Mouse (Mus musculus) kidney, adult 2 months (tissue): ENCODE data around the gene Plxnb2. TPM values are rescaled to one million over a fixed set of nuclear protein-coding genes. Genes with fewer than 3 reads are reported as not detected.

Experiments used
- DNase-seq: peaks from one replicate; pipeline ENCODE4 v3.0.0; 2021
- H3K27ac ChIP-seq: fragments of 200-500 bp; 2 replicates; pipeline ENCODE4 v1.5.1; 2012; ENCODE audit warnings: low read depth, low read length, control low read depth, inconsistent platforms; ENCODE audit not compliant: insufficient read depth
- H3K27me3 ChIP-seq: fragments of 200-500 bp; replicated peaks from 2 replicates; pipeline ENCODE4 v1.6.1; 2012; ENCODE audit warnings: mild to moderate bottlenecking, moderate library complexity, low read length, inconsistent platforms; ENCODE audit not compliant: control insufficient read depth, insufficient read depth
- H3K36me3 ChIP-seq: fragments of 200-500 bp; 2 replicates; pipeline ENCODE4 v1.6.1; 2012; ENCODE audit warnings: mild to moderate bottlenecking, moderate library complexity, low read length, inconsistent platforms; ENCODE audit not compliant: control insufficient read depth, insufficient read depth
- H3K4me1 ChIP-seq: fragments of 200-500 bp; 2 replicates; pipeline ENCODE4 v1.6.1; 2011; ENCODE audit warnings: low read length; ENCODE audit not compliant: control insufficient read depth, insufficient read depth
- H3K4me3 ChIP-seq: fragments of 200-500 bp; 2 replicates; pipeline ENCODE4 v1.5.1; 2011; ENCODE audit warnings: mild to moderate bottlenecking, low read depth, low read length, control low read depth; ENCODE audit not compliant: insufficient read depth
- CTCF ChIP-seq: fragments of 200-500 bp; conservative IDR thresholded peaks from 2 replicates; pipeline ENCODE4 v1.5.1; 2011; ENCODE audit warnings: low read depth, mild to moderate bottlenecking, control low read depth, low read length, moderate library complexity, mixed read lengths; ENCODE audit not compliant: insufficient read depth, insufficient read length
- POLR2A ChIP-seq: fragments of 200-500 bp; IDR thresholded peaks from one replicate; pipeline ENCODE4 v1.6.1; 2011; ENCODE audit warnings: low read depth, low read length, control low read depth
- WGBS: fragments of 180-500 bp; shearing (Covaris S2); methylation state at CpG from one replicate; pipeline ENCODE4 v1.1.7; 2018; 5-methylcytosine and 5-hydroxymethylcytosine counted together
- polyA plus RNA-seq: library from polyadenylated mRNA; depleted of rRNA; stranded (reverse); fragments of >200 nt; gene quantifications from 2 replicates; pipeline ENCODE4 v1.2.3, GENCODE M21; 2012

The Plxnb2 gene
- polyA plus RNA-seq, 1 experiment = 288 TPM

- Histone ChIP-seq H3K27me3 (no peaks in the 10 kb centered on the region), H3K36me3 (no peaks in the 10 kb centered on the region; the same call in 1 of the 2 replicates), H3K4me3 (peak overlapping the region; percentile 61), H3K4me1 (peaks cover 70% of the 10 kb centered on the region), H3K27ac (peak overlapping the region; percentile 88)
- WGBS = under 1% methylated on average over 65 of the region's 65 CpGs
- TF ChIP-seq POLR2A (no peak), CTCF (no peak)
- peak; percentile 88 for DNase-seq
These were observed 7.3 kb downstream of the Plxnb2 start for GRCm38 (mm10) chr15:89173024-89173905.

DNA sequence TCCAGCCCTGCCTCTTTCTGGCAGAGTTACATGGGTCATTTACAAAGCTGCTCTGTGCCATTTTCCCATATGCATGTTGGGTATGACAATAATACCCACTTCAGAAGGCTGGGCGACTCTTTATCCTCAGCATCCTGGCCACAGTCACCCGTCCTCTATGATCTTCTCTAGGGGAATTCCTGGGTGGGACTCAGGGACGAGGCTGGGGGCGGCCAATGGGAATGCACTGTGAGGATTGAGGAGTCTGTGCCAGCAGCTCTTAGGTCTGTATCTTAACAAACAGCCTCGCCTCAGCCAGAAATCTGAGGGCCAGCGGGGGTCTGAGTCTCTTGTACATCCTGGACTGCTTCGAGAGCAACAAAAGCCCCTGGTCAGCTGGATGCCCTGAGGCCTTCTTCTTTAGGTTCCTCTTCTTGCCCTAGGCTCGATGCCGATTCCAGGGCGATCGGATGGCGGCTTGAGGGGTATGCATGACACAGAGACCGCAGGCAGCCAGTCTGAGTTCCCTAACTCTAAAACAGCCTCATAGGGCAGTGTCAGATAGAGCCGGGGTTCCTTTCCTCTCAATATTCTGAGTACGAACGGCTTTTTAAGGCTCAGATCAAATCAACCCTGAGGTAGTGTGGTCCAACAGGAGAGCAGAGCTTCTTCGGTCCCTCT, 8.2 kb downstream of the Plxnb2 start:
- H3K4me3 ChIP-seq = peak overlapping the region; percentile 61
- H3K4me1 ChIP-seq = peaks cover 61% of the 10 kb centered on the region
- H3K36me3 ChIP-seq = no peaks in the 10 kb centered on the region; the same call in 1 of the 2 replicates
- WGBS = 47% methylated on average over 17 of the region's 17 CpGs
- TF ChIP-seq POLR2A (no peak), CTCF (no peak)
- DNase-seq = no peak
- H3K27me3 ChIP-seq = no peaks in the 10 kb centered on the region
- peak overlapping the region; percentile 88 for H3K27ac ChIP-seq

DNA sequence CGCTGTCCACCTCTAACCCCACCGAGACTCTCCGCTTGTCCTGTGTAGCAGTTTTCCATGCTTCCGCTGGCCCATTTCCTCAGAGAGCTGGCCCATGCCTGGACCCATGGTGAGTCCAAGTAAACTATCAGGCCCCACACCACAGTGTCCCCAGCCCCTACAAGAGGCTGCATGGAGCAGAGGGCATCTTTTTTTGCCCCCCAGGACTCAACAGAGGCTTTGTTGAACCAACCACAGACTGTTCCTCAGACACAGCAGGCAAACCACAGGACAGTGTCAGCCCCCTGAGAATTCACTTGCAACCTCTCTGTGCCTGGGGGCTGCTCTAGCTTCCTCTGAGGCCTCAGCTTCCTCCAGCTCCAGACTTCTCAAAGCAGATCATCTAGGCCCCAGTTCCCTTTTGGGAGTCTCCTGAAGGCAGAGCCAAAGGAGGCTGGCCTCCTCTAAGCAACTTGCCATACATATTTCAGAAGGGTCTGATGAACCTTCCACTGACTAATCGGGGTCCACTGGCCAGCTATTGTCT, 9.0 kb downstream of the Plxnb2 start:
- 79% methylated on average over 5 of the region's 5 CpGs for WGBS
- H3K4me3 ChIP-seq = no peak overlapping the region
- DNase-seq = no peak
- no peak for TF ChIP-seq POLR2A
- TF ChIP-seq CTCF = no peak
- peaks cover 2% of the 10 kb centered on the region; the same call in 1 of the 2 replicates for H3K36me3 ChIP-seq
- 0 out of 2 replicates have a peak overlapping the region, but pooled peaks have one; percentile 7 for H3K27ac ChIP-seq
- peaks cover 53% of the 10 kb centered on the region for H3K4me1 ChIP-seq
- no peaks in the 10 kb centered on the region for H3K27me3 ChIP-seq

DNA sequence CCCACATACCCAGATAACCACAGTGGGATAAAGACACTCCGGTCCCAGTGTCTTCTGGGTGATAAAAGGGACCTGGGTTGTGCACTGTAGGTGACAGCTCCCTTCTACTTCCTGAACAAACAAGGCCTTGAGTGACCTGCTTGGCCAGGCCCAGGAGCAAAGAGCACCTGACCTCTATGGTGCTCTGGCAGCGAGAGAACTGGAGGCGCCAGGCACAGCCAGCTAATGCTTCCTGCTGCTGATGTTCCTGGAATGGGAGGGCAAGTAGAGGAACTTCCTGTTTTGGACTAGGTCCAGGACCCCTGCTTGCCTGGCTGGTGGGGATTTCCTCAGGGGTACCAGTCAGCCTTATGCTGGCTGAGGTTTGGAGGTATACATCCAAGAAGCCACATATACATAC, 10.5 kb downstream of the Plxnb2 start:
- peak; percentile 93 for DNase-seq
- Histone ChIP-seq H3K27ac (peak overlapping the region; percentile 81), H3K27me3 (no peaks in the 10 kb centered on the region), H3K4me1 (peaks cover 39% of the 10 kb centered on the region), H3K36me3 (peaks cover 8% of the 10 kb centered on the region), H3K4me3 (no peak overlapping the region)
- TF ChIP-seq CTCF = no peak
- TF ChIP-seq POLR2A = no peak
- 10% methylated on average over 3 of the region's 3 CpGs for WGBS

DNA sequence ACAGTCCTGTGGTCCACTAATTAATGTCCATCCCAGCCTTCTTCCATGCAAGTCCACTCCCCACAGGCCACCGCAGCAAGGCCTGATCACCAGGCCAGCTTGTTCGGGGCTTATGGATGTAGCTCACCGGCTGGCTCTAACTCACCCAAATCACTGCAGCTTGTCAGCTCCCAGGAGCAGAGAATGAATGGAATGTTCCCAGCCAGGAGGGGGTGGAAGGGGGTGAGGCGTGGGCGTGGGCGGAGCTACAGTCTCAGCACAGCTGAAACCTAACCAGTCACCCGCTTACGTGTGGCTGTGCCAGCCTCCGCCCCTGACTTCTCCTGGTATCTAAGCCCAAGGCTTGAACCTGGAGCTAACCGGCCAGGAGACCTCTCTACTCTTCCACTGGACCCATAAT, 11.2 kb downstream of the Plxnb2 start:
- Histone ChIP-seq H3K36me3 (peaks cover 8% of the 10 kb centered on the region), H3K27ac (peak overlapping the region; percentile 81), H3K4me1 (peaks cover 33% of the 10 kb centered on the region), H3K4me3 (no peak overlapping the region), H3K27me3 (no peaks in the 10 kb centered on the region)
- WGBS = 2% methylated on average over 10 of the region's 10 CpGs
- no peak for TF ChIP-seq CTCF
- peak; percentile 33 for TF ChIP-seq POLR2A
- peak; percentile 97 for DNase-seq

DNA sequence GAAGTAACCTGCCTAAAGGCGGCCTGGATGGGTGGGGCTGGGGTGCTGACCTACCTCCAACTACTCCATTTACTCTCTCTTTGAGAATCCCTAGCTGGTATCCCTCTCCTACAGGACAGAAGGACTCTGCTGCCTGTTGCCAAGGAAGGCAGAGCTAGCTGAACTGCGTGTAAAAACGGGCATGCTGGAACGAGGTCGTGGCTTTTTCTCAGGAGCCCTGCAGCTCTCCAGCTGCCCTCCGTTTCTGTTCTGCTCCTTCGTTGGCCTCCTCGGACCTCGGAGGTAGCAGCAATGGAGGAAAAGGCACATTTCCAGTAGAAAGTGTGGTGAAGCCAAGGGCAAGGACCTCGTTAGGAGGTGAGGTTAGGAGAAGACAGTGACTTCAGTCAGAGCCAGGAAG, 11.7 kb downstream of the Plxnb2 start:
- peaks cover 8% of the 10 kb centered on the region for H3K36me3 ChIP-seq
- TF ChIP-seq CTCF = no peak
- 29% methylated on average over 10 of the region's 10 CpGs for WGBS
- H3K4me1 ChIP-seq = peaks cover 28% of the 10 kb centered on the region
- peak overlapping the region; percentile 17 for H3K27ac ChIP-seq
- H3K27me3 ChIP-seq = no peaks in the 10 kb centered on the region
- H3K4me3 ChIP-seq = no peak overlapping the region
- DNase-seq = no peak

DNA sequence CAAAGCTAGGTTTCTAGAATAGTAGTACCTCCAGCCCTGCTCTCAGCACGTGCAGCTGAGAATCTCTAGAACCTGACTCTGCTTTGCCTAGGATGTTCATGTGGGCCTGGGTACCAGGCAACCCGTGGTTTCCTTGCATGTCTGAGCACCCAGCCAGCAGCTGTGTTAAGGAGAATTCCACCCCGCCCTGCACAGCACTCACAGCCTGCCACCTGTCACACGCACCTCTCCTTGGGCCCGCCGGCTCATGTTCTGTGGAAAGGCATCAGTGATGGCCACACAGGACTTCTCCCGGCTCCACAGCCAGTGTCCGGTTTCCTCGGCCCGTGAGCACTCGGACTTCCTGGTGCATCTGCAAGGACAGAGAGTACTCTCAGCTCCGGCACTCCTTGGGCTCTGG, 15.1 kb downstream of the Plxnb2 start:
- H3K4me1 ChIP-seq = peaks cover 14% of the 10 kb centered on the region
- TF ChIP-seq CTCF = no peak
- TF ChIP-seq POLR2A = no peak
- no peak for DNase-seq
- H3K36me3 ChIP-seq = peaks cover 12% of the 10 kb centered on the region
- no peak overlapping the region for H3K4me3 ChIP-seq
- 89% methylated on average over 12 of the region's 12 CpGs for WGBS
- H3K27me3 ChIP-seq = no peaks in the 10 kb centered on the region
- no peak overlapping the region for H3K27ac ChIP-seq
